Mouse (Mus musculus) G1E (cell line): ENCODE measurements around the gene Ggta1.

Experiments
- CTCF ChIP-seq: IDR thresholded peaks from 2 replicates; pipeline ENCODE4 v1.5.1; 2012; ENCODE audit warnings: low read depth, low read length, inconsistent platforms, mixed read lengths
- GATA1 ChIP-seq: IDR thresholded peaks from 2 replicates; pipeline ENCODE4 v1.6.1; 2012; ENCODE audit warnings: borderline replicate concordance, low read length, inconsistent platforms, mixed read lengths
- GATA2 ChIP-seq: IDR thresholded peaks from 2 replicates; pipeline ENCODE4 v1.6.1; 2012; ENCODE audit warnings: low read depth, low read length, inconsistent platforms, borderline replicate concordance
- POLR2AphosphoS5 ChIP-seq: IDR thresholded peaks from 2 replicates; pipeline ENCODE4 v1.6.1; 2012; ENCODE audit warnings: low read depth, low read length, inconsistent platforms; ENCODE audit not compliant: insufficient replicate concordance
- TAL1 ChIP-seq: conservative IDR thresholded peaks from 2 replicates; pipeline ENCODE4 v1.6.1; 2012; ENCODE audit warnings: low read depth, low read length, inconsistent platforms, mixed read lengths

- TF ChIP-seq CTCF (no peak), GATA1 (no peak), POLR2AphosphoS5 (no peak), TAL1 (no peak), GATA2 (no peak)
Observed at GRCm38 (mm10) chr2:35474916-35475315, 11.9 kb upstream of the Ggta1 start.
